Mouse (Mus musculus) A20 (cell line): ENCODE data around the gene Nkapd1.
"Not testable (repeated sequence)": the region's sequence is repeated elsewhere in the genome, so short reads cannot be mapped to it uniquely, and the experiment has no call there.

Experiments used
- DNase-seq: peaks from one replicate; pipeline ENCODE4 v3.0.0-alpha.2; 2011; ENCODE audit warnings: low read depth, low spot score

Gene Nkapd1

DNA sequence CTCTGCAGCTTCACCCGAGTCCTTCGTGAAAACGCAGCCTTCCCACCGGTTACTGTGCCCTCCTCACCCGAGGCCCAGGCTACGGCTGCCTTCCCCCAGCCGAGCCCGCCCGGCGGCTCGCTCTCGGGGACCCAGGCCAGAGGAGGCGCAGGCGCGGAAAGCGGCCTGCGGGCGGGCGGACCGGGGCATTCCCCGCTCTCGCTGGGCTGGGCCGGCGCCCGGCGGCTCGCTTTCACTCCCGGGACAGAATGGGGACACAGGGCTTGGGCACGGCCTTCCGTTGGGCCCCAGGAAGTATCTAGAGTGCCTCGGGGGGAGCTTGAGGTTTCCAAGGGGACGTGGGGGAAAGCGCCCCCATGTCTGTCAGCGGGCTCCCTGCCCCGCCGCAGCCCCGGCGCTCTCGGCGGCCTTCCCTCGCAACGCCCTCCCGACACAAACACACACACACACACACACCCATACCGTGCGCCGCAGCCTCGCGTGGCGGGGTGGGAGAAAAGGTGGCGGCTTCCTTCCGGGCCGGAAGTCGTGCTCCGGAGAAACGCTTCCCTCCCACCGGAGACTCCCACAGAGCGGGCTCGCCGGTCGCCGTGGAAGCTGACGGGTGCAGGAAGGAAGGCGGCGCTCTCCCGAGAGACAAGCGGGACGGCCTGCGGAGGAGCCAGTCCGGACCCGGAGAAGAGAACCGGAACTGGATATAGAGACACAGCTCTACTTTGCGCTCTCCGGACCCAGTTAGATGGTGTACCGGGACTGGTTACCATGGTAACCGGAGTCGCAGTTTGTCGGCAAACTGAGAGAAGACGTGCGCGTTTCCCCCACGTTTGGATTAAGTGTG, at the start of gene Nkapd1, which contains the start of gene Pih1d2:
Gene Nkapd1, minus strand, starts transcription at position 699 of the 838 bp plus-strand sequence.
Gene Pih1d2, plus strand, starts transcription at position 556 of the 838 bp plus-strand sequence.
- DNase-seq: peak; percentile 96

GRCm38 (mm10) chr9:50666442-50666841, 49.2 kb upstream of the Nkapd1 start:
- DNase-seq: no peak

GRCm38 (mm10) chr9:50664826-50665225, 47.6 kb upstream of the Nkapd1 start:
- DNase-seq: no peak

DNA sequence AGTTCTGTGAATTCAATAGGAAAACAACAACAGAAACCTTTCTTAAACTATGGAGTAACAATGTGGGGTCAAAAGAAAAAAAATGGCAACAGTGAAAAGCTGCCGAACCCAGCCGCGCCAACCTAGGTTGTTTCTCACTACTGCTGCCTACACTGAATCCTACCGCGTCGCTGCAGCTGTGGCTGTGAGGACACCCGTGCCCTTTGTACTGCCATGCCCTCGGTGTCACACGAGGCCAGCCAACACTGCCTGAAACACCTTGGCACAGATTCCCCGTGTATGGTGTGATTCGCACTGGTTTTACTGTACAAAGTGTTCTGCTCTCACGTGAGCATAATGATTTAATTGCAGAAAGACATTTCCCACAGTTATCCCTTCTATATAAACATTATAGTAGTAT, 43.2 kb upstream of the Nkapd1 start:
- DNase-seq: peak; percentile 62

DNA sequence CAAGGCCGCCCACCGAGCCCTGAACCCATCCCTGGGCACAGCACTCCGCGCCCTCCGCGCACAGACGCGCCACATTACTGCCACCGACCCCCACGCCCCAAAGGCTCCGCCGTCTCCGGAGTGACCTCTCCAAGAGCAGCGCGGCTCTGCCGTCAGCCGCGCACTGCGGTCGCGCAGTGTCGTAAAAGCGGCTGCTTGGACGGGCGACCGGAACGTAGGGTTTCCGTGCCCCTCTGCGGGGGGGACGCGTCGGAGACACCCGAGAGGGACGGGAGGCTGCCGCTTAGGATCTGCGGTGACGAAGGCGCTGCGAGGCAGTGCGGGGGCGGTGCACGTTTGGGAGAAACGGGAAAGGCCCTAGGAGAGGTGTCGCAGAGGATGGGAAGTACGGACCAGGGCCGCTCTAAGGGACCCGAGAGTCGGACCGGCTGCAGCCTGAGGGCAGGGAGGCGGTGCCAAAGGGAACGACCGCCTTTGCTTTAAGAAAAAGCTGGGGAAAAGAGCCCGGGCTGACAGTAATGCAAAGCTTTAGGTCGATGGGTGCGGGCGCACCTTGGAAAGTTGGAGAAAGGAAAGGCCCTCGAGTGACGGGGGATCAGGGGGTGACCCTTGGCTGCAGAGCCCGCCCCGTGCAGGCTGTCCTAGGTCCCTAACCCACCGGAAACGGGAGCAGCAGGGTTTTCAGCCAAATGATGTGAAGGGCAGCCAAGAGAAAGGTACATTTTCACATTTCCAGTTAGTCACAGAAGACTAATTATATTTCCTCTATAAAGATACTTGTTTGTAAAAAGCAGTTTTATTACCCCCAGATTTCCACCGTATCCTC, 42.3 kb upstream of the Nkapd1 start, which contains the start of gene Dlat:
Gene Dlat, minus strand, starts transcription at position 389 of the 826 bp plus-strand sequence.
- DNase-seq: peak; percentile 95

DNA sequence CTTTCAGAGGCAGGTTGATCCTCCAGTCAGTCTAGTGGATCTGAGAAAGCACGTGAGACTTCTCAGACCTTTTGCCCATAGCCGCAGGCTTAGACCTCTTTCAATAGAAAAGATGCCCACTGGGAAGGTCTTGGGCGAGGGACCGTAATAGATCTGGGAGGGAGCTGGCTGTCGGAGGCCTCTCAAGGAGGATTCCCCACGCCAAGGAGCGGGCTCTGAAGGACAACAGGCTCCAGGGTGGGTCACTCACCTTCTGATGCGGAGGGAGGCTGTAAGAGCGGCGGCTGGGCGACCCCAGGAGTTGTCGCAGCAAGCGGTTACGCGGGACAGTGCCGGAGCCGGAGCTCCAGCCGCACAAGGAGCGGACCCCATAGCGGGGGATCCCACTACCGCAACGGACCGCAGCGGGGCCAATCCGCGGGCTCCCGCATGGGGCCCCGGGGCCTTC, 41.7 kb upstream of the Nkapd1 start:
- no peak for DNase-seq

DNA sequence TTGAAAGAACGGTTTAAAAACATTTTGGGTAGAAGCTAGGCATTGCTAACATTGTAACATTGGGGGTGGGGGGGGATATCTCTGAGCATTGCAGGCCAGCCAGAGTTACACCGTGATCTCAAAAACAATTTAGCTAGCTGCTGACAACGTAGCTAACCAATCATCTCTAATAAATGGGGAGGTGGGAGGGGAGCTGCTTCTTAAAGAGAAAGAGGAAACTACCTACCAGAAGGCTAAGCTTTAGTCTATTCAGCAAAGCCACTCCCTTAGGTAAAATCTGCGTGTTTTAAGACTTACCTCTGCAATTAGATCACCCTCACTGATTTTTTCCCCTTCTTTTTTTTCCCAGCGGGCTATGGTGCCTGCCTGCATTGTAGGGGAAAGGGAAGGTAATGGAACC, 41.1 kb upstream of the Nkapd1 start:
- DNase-seq: peak; percentile 74

DNA sequence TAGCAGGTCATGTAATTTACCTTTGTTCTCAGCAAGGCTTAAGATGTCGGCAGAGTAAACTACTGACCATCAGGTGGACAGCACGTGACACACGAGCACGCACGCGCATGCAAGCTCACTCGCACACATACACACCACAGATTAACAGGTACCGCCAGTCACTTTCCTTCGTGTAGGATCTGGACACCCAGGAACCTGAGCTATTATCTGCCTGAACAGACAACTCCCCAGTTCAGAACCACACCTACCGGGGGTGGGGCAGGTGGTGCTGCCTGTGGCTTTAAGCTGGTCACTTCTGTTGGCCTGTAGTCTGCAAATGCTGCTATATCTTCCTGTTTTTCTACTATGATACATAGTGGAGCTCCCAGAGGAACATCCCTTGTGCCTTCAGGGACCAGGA, 33.2 kb upstream of the Nkapd1 start:
- DNase-seq: no peak

GRCm38 (mm10) chr9:50646826-50647370, 29.6 kb upstream of the Nkapd1 start:
- no peak for DNase-seq

GRCm38 (mm10) chr9:50634270-50634669, 17.0 kb upstream of the Nkapd1 start:
- DNase-seq: no peak

DNA sequence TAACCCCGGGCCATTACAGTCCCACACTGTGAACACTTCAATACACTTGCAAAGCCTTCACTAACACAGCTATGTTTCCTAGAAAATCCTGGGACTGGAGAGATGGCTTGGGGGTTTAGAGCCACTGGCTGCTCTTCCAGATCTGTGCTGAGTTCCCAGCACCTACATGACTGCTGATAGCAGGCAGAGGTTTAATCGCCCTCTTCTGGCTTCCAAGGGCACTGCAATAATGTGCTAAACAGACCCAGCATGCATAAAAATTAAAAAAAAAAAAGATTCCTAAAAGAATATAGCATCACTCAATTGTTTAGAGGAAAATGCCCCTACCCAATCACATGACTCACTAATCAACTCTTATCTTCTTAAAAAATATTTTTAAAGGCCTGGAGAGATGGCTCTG, 15.8 kb upstream of the Nkapd1 start:
- peak; percentile 42 for DNase-seq

GRCm38 (mm10) chr9:50632016-50632688, 14.9 kb upstream of the Nkapd1 start:
- DNase-seq: peak; percentile 16

DNA sequence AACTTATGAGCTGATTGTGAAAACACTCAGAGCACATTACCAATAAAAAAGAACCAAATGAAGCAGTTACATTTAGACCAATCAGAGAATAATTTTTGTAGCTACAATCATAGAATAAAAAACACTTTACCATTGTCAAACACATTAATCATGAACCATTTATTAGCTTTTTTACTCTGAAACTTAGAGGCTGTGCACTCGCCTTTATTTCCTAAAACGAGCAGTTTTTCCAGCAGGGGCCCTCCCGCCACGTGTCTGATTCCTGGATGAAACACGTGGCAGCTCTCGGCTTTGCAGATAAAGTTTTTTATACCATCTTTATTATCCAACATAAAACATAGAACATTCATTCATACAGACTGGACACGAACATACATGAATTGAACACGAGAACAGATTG, 13.6 kb upstream of the Nkapd1 start:
- DNase-seq: not testable (repeated sequence)

GRCm38 (mm10) chr9:50617794-50618330, 598 bp upstream of the Nkapd1 start:
- DNase-seq: no peak

GRCm38 (mm10) chr9:50616161-50616560, 1.1 kb downstream of the Nkapd1 start:
- peak; percentile 37 for DNase-seq

DNA sequence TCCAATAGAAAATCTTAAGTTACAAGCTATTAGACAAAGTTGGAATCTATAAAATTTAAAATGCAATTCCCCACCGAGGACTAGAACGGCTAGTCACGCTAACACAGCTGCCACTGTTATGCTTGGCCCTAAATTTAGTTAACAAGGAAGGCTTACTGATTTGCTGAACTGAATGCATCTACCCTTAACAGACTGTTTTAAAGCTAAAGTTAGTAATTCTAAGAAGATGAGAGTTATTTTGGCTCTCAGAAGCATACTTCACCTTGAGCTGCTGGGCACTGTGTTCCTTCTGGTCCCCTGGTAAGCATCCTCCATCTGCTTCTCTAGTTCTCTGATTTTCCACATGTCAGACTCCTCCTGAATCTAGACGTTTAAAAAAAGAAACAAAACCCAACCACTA, 5.1 kb downstream of the Nkapd1 start:
- no peak for DNase-seq

DNA sequence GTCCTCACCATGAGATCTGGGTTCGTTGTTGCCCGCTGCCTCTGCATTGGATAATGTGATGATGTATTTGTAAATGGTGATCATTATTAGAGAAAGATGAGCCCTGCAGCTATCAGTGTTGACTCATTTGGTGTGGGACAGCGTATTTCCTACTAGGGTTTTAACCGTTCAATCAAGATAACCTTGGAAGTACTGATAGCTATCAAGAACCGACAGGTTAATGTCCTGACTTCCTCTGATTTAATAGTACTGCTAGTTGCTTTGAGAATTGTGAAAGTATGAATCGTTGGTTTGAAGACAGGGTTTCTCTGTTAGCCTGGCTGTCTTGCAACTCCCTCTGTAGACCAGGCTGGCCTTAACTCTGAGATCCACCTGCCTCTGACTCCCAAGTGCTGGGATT, 12.9 kb downstream of the Nkapd1 start:
- DNase-seq: no peak

GRCm38 (mm10) chr9:50603998-50604324, 13.3 kb downstream of the Nkapd1 start:
- DNase-seq: no peak

DNA sequence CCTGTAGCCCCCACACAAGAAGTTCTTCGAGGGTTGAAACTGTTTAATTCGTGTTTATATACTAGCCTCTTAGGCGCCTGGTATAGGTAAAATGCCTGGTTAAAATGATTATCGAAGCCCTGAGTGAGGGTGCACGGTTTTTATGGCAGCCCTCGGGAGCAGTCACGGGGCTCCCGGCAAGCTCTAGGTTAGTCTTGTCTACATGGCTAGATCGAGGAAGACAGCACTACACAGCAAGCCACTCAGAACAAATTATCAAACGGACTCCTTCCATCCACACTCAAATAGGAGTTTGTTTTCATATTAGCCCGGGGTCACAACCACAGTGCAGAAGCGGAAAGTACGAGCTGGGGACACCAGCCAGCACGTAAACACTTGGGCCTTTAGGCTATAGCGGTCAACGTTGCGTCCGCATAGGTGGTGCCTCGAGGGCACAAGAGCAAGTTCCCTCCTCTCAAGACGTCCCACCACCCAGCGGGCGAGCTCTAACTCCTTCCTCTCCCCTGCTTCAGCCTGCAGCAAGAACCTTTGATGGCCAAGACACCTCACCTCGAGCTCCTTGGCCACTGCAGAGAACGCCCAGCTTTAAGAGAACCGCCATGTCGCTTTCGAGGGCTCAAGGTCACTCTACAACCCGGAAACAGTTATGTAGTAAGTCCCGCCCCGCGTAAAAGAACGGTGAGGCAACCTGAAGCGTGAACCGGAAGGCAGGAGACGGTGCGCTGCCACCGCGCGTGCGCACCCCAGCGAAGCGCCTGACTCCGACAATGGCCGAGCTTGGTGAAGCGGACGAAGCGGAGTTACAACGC, 13.9 kb downstream of the Nkapd1 start, which contains the start of the genes Sdhd and Timm8b:
Gene Sdhd, minus strand, starts transcription at position 624 of the 809 bp plus-strand sequence.
Gene Timm8b, plus strand, starts transcription at position 722 of the 809 bp plus-strand sequence.
- peak; percentile 97 for DNase-seq
